Mouse (Mus musculus) spleen, postnatal 10 days (tissue): ENCODE data around the gene Wdpcp.
"Not testable (repeated sequence)": the region's sequence is repeated elsewhere in the genome, so short reads cannot be mapped to it uniquely, and the experiment has no call there.

Experiments used
- DNase-seq, 2 experiments: peaks; one replicate each; pipeline ENCODE4 v3.0.0; 2021 to 2022; ENCODE audit warnings: low spot score in 2 of 2

The Wdpcp gene

GRCm38 (mm10) chr11:21571700-21572381 is at the start of gene Wdpcp, which contains the start of gene Mdh1:
Gene Wdpcp (plus strand): TSS chr11:21572235.
Gene Mdh1 (minus strand): TSS chr11:21572367.
- peak; percentile 62 to 87 for DNase-seq

- no peak for DNase-seq
Measured at GRCm38 (mm10) chr11:21528676-21529394, 43.2 kb upstream of the Wdpcp start.

GRCm38 (mm10) chr11:21530856-21531255 is 41.2 kb upstream of the Wdpcp start:
- not testable (repeated sequence) for DNase-seq

GRCm38 (mm10) chr11:21540072-21540471 is 32.0 kb upstream of the Wdpcp start:
- DNase-seq, result no peak

GRCm38 (mm10) chr11:21540622-21541021 is 31.4 kb upstream of the Wdpcp start:
- DNase-seq, result no peak

- no peak for DNase-seq
Measured at GRCm38 (mm10) chr11:21542731-21543130, 29.3 kb upstream of the Wdpcp start.

GRCm38 (mm10) chr11:21545021-21545420 is 27.0 kb upstream of the Wdpcp start:
- no peak for DNase-seq

GRCm38 (mm10) chr11:21545951-21546350 is 26.1 kb upstream of the Wdpcp start:
- DNase-seq, result no peak

- DNase-seq, result no peak
Measured at GRCm38 (mm10) chr11:21546671-21547070, 25.4 kb upstream of the Wdpcp start.

GRCm38 (mm10) chr11:21547518-21547917 is 24.5 kb upstream of the Wdpcp start:
- no peak for DNase-seq

- DNase-seq, result no peak
Measured at GRCm38 (mm10) chr11:21549052-21549451, 23.0 kb upstream of the Wdpcp start.

GRCm38 (mm10) chr11:21549754-21550153 is 22.3 kb upstream of the Wdpcp start:
- no peak for DNase-seq

- DNase-seq, result no peak
Measured at GRCm38 (mm10) chr11:21550222-21551173, 21.5 kb upstream of the Wdpcp start.

- no peak for DNase-seq
Measured at GRCm38 (mm10) chr11:21552049-21552448, 20.0 kb upstream of the Wdpcp start.

GRCm38 (mm10) chr11:21559727-21560126 is 12.3 kb upstream of the Wdpcp start:
- DNase-seq, result no peak

GRCm38 (mm10) chr11:21561347-21561746 is 10.7 kb upstream of the Wdpcp start:
- no peak for DNase-seq

GRCm38 (mm10) chr11:21563617-21564325 is 8.3 kb upstream of the Wdpcp start:
- no peak for DNase-seq

- DNase-seq, result no peak
Measured at GRCm38 (mm10) chr11:21564681-21565405, 7.2 kb upstream of the Wdpcp start.

GRCm38 (mm10) chr11:21566934-21567333 is 5.1 kb upstream of the Wdpcp start:
- no peak for DNase-seq

GRCm38 (mm10) chr11:21567733-21568132 is 4.3 kb upstream of the Wdpcp start:
- no peak for DNase-seq

GRCm38 (mm10) chr11:21569002-21569401 is 3.0 kb upstream of the Wdpcp start:
- no peak for DNase-seq
